Mouse (Mus musculus) cerebral cortex, adult 2 months (tissue): ENCODE data around the gene Cfap99.

Experiments used
- WGBS: fragments of 180-500 bp; shearing (Covaris S2); methylation state at CpG from one replicate; pipeline ENCODE4 v1.1.7; 2018; 5-methylcytosine and 5-hydroxymethylcytosine counted together

Gene Cfap99

GRCm38 (mm10) chr5:34288154-34288716, at the start of gene Cfap99, which contains the start of gene Zfyve28:
Gene Cfap99 (plus strand): TSS chr5:34288600.
Gene Zfyve28 (minus strand): TSS chr5:34288449.
- WGBS, result under 1% methylated on average over 83 of the region's 83 CpGs

- 5% methylated on average over 15 of the region's 15 CpGs for WGBS
Measured at GRCm38 (mm10) chr5:34242224-34242963, 46.0 kb upstream of the Cfap99 start.

GRCm38 (mm10) chr5:34243062-34243461, 45.3 kb upstream of the Cfap99 start:
- WGBS, result 89% methylated on average over 5 of the region's 5 CpGs

GRCm38 (mm10) chr5:34246443-34246842, 42.0 kb upstream of the Cfap99 start:
- 91% methylated on average over 3 of the region's 3 CpGs for WGBS

GRCm38 (mm10) chr5:34249132-34249531, 39.3 kb upstream of the Cfap99 start:
- WGBS, result 82% methylated on average over 4 of the region's 4 CpGs

- 41% methylated on average over 3 of the region's 3 CpGs for WGBS
Measured at GRCm38 (mm10) chr5:34250090-34250489, 38.3 kb upstream of the Cfap99 start.

GRCm38 (mm10) chr5:34251794-34252193, 36.6 kb upstream of the Cfap99 start:
- WGBS, result 50% methylated on average over 4 of the region's 4 CpGs

GRCm38 (mm10) chr5:34252307-34252966, 36.0 kb upstream of the Cfap99 start:
- WGBS, result 23% methylated on average over 4 of the region's 4 CpGs

GRCm38 (mm10) chr5:34252967-34253519, 35.4 kb upstream of the Cfap99 start:
- 48% methylated on average over 4 of the region's 4 CpGs for WGBS

- WGBS, result 50% methylated on average over 8 of the region's 8 CpGs
Measured at GRCm38 (mm10) chr5:34254309-34254708, 34.1 kb upstream of the Cfap99 start.

GRCm38 (mm10) chr5:34255189-34255588, 33.2 kb upstream of the Cfap99 start:
- WGBS, result 86% methylated on average over 3 of the region's 3 CpGs

- WGBS, result 64% methylated on average over 3 of the region's 3 CpGs
Measured at GRCm38 (mm10) chr5:34259172-34259816, 29.1 kb upstream of the Cfap99 start.

GRCm38 (mm10) chr5:34266065-34266464, 22.3 kb upstream of the Cfap99 start:
- 77% methylated on average over 4 of the region's 4 CpGs for WGBS

- WGBS, result 62% methylated on average over 16 of the region's 16 CpGs
Measured at GRCm38 (mm10) chr5:34269197-34269920, 19.0 kb upstream of the Cfap99 start.

- 37% methylated on average over 12 of the region's 12 CpGs for WGBS
Measured at GRCm38 (mm10) chr5:34269921-34270465, 18.4 kb upstream of the Cfap99 start.

- 41% methylated on average over 4 of the region's 4 CpGs for WGBS
Measured at GRCm38 (mm10) chr5:34271743-34272142, 16.7 kb upstream of the Cfap99 start.

- 40% methylated on average over 5 of the region's 5 CpGs for WGBS
Measured at GRCm38 (mm10) chr5:34273251-34273681, 15.1 kb upstream of the Cfap99 start.

- 44% methylated on average over 3 of the region's 3 CpGs for WGBS
Measured at GRCm38 (mm10) chr5:34274268-34274667, 14.1 kb upstream of the Cfap99 start.

GRCm38 (mm10) chr5:34274676-34275293, 13.6 kb upstream of the Cfap99 start:
- 69% methylated on average over 10 of the region's 10 CpGs for WGBS

- 44% methylated on average over 7 of the region's 7 CpGs for WGBS
Measured at GRCm38 (mm10) chr5:34276191-34276590, 12.2 kb upstream of the Cfap99 start.
